7 mouse cellular contexts compared by ENCODE assay signal in genomic region chr4:133519369-133519665, GRCm38 (mm10). TPM values are rescaled to one million over a fixed set of nuclear protein-coding genes. Genes with fewer than 3 reads are reported as not detected.
A peak's percentile ranks its signal among the peaks of the same experiment; 100 is the strongest.
DNase-seq lines count a peak whose midpoint lies in the region; ATAC-seq and TF ChIP-seq lines count a peak whose summit lies in the region.

No protein-coding gene starts in this region.

- no peak for ATAC-seq in megakaryocyte, adult 5-6 weeks (ENCODE audit: poor library complexity, severe bottlenecking)
- ATAC-seq in forebrain, embryonic 13.5 days = no peak

- 7% methylated on average over 25 of the region's 25 CpGs for WGBS in forebrain, embryonic 13.5 days
- WGBS in small intestine, adult 2 months = 4% methylated on average over 25 of the region's 25 CpGs

- no peaks in the 10 kb centered on the region for H3K9me3 ChIP-seq in megakaryocyte, embryonic 14.5 days
- H3K9me3 ChIP-seq in forebrain, embryonic 13.5 days (replicated peaks) = no peaks in the 10 kb centered on the region

- peak; percentile 33 to 66 for DNase-seq in kidney, postnatal 25 days
- no peak for DNase-seq in c-Kit-positive CD71-positive TER-119-positive erythroid progenitor cells, embryonic 14.5 days (ENCODE audit: low spot score)
- DNase-seq in gastrocnemius, adult 8-10 months (ENCODE audit: low spot score in 2 of 2) = no peak

- H3K9ac ChIP-seq in forebrain, embryonic 13.5 days = no peak overlapping the region

- peaks cover 79% of the 10 kb centered on the region for H3K27me3 ChIP-seq in megakaryocyte, embryonic 14.5 days (replicated peaks)
- peaks cover 64% of the 10 kb centered on the region for H3K27me3 ChIP-seq in forebrain, embryonic 13.5 days
- H3K27me3 ChIP-seq in small intestine, adult 2 months (ENCODE audit: control insufficient read depth, insufficient read depth, low read length) = no peaks in the 10 kb centered on the region

- TF ChIP-seq CTCF in small intestine, adult 2 months (IDR thresholded peaks at IDR 0.05; ENCODE audit: extremely low read depth, insufficient read length, insufficient replicate concordance, low read depth, low read length) = no peak

- no peak for TF ChIP-seq POLR2A in small intestine, adult 2 months (IDR thresholded peaks at IDR 0.05; ENCODE audit: low read depth, low read length)

- no peaks in the 10 kb centered on the region for H3K36me3 ChIP-seq in megakaryocyte, embryonic 14.5 days (replicated peaks; ENCODE audit: low read length)
- no peaks in the 10 kb centered on the region for H3K36me3 ChIP-seq in forebrain, embryonic 13.5 days (ENCODE audit: poor library complexity, severe bottlenecking)
- no peaks in the 10 kb centered on the region for H3K36me3 ChIP-seq in small intestine, adult 2 months (ENCODE audit: control insufficient read depth, insufficient read depth, low read length)

- H3K4me3 ChIP-seq in megakaryocyte, embryonic 14.5 days (replicated peaks) = peak overlapping the region; percentile 88
- peak overlapping the region; percentile 31 for H3K4me3 ChIP-seq in forebrain, embryonic 13.5 days
- H3K4me3 ChIP-seq in small intestine, adult 2 months (ENCODE audit: low read depth, low read length) = peak overlapping the region; percentile 87

- H3K4me1 ChIP-seq in megakaryocyte, embryonic 14.5 days = peaks cover 12% of the 10 kb centered on the region
- H3K4me1 ChIP-seq in forebrain, embryonic 13.5 days = peaks cover 7% of the 10 kb centered on the region; the same call in 1 of the 2 replicates
- H3K4me1 ChIP-seq in small intestine, adult 2 months (ENCODE audit: control insufficient read depth, insufficient read depth, insufficient read length, low read length) = no peaks in the 10 kb centered on the region; the same call in 1 of the 2 replicates

- peak overlapping the region; percentile 52 for H3K4me2 ChIP-seq in forebrain, embryonic 13.5 days

- H3K27ac ChIP-seq in forebrain, embryonic 13.5 days = no peak overlapping the region
- H3K27ac ChIP-seq in small intestine, adult 2 months (ENCODE audit: insufficient read depth, low read depth, low read length) = no peak overlapping the region

RNA-seq across cellular contexts. Expression of gene Kdf1, which starts 0.6 kb away (rescaled TPM):
- 0.83 and 4.7 TPM in 2 replicates for polyA plus RNA-seq in megakaryocyte, embryonic 14.5 days (2012; ENCODE audit: insufficient read depth, low replicate concordance)
- total RNA-seq in megakaryocyte, adult 5-6 weeks (2015) = not detected in 2 replicates
- total RNA-seq in megakaryocyte, adult 5-6 weeks (2017) = not detected in 2 replicates
- 0.26 and 0.39 TPM in 2 replicates for polyA plus RNA-seq in forebrain, embryonic 13.5 days (2015; fragmentation: Nextera tagmentation; extraction: Ambion mirVana)
- polyA plus RNA-seq in small intestine, adult 2 months (2012; rRNA removed) = 44.4 and 71.0 TPM in 2 replicates
- total RNA-seq in gastrocnemius, adult 8-10 months (2022) = not detected

RNA-seq across cellular contexts. Expression of gene Trnp1, which starts 21.0 kb away (rescaled TPM):
- 0.22 and 2.8 TPM in 2 replicates for polyA plus RNA-seq in megakaryocyte, embryonic 14.5 days (2012; ENCODE audit: insufficient read depth, low replicate concordance)
- not detected in 2 replicates for total RNA-seq in megakaryocyte, adult 5-6 weeks (2015)
- not detected in 2 replicates for total RNA-seq in megakaryocyte, adult 5-6 weeks (2017)
- polyA plus RNA-seq in forebrain, embryonic 13.5 days (2015; fragmentation: Nextera tagmentation; extraction: Ambion mirVana) = 1.5 and 2.9 TPM in 2 replicates
- 6.1 and 6.2 TPM in 2 replicates for polyA plus RNA-seq in small intestine, adult 2 months (2012; rRNA removed)
- total RNA-seq in gastrocnemius, adult 8-10 months (2022) = 1 to 10 TPM in 1 of 4 experiments, under 1 TPM in 3; 0.41 to 1.4 (median 0.81) TPM

RNA-seq across cellular contexts. Expression of gene Nudc, which starts 26.5 kb away (rescaled TPM):
- 27.7 and 283 TPM in 2 replicates for polyA plus RNA-seq in megakaryocyte, embryonic 14.5 days (2012; ENCODE audit: insufficient read depth, low replicate concordance)
- total RNA-seq in megakaryocyte, adult 5-6 weeks (2015) = 76.9 and 82.3 TPM in 2 replicates
- total RNA-seq in megakaryocyte, adult 5-6 weeks (2017) = 114 and 120 TPM in 2 replicates
- polyA plus RNA-seq in forebrain, embryonic 13.5 days (2015; fragmentation: Nextera tagmentation; extraction: Ambion mirVana) = 311 and 312 TPM in 2 replicates
- polyA plus RNA-seq in small intestine, adult 2 months (2012; rRNA removed) = 9.3 and 16.1 TPM in 2 replicates
- 10 to 100 TPM; 43.8 to 51.1 (median 47.0) TPM for total RNA-seq in gastrocnemius, adult 8-10 months (2022)

RNA-seq across cellular contexts. Expression of gene Nr0b2, which starts 33.9 kb away (rescaled TPM):
- polyA plus RNA-seq in megakaryocyte, embryonic 14.5 days (2012; ENCODE audit: insufficient read depth, low replicate concordance) = not detected in 2 replicates
- 0.23 and 1.5 TPM in 2 replicates for total RNA-seq in megakaryocyte, adult 5-6 weeks (2015)
- 0.20 TPM in 1 of 2 replicates, not detected in the other for total RNA-seq in megakaryocyte, adult 5-6 weeks (2017)
- polyA plus RNA-seq in forebrain, embryonic 13.5 days (2015; fragmentation: Nextera tagmentation; extraction: Ambion mirVana) = not detected in 2 replicates
- polyA plus RNA-seq in small intestine, adult 2 months (2012; rRNA removed) = 1.8 and 23.0 TPM in 2 replicates
- total RNA-seq in gastrocnemius, adult 8-10 months (2022) = under 1 TPM in 1 of 4 experiments, not detected in 3; 0.34 TPM

RNA-seq across cellular contexts. Expression of gene Tent5b, which starts 39.4 kb away (rescaled TPM):
- polyA plus RNA-seq in megakaryocyte, embryonic 14.5 days (2012; ENCODE audit: insufficient read depth, low replicate concordance) = 0.97 TPM in 1 of 2 replicates, not detected in the other
- total RNA-seq in megakaryocyte, adult 5-6 weeks (2015) = not detected in 2 replicates
- not detected in 2 replicates for total RNA-seq in megakaryocyte, adult 5-6 weeks (2017)
- 0.27 TPM in 1 of 2 replicates, not detected in the other for polyA plus RNA-seq in forebrain, embryonic 13.5 days (2015; fragmentation: Nextera tagmentation; extraction: Ambion mirVana)
- 1.8 and 2.1 TPM in 2 replicates for polyA plus RNA-seq in small intestine, adult 2 months (2012; rRNA removed)
- under 1 TPM; 0.41 to 0.87 (median 0.69) TPM for total RNA-seq in gastrocnemius, adult 8-10 months (2022)

Comparison
In these comparisons a context has a peak if more than half of its experiments do, and no peak if none do; other contexts are left out.
1. H3K4me3 ChIP-seq: peak in every context shown above with its lines; median percentile 88 in megakaryocyte, embryonic 14.5 days; 87 in small intestine, adult 2 months; 31 in forebrain, embryonic 13.5 days.
2. DNase-seq: peak in kidney, postnatal 25 days (2 of 2); none in c-Kit-positive CD71-positive TER-119-positive erythroid progenitor cells, embryonic 14.5 days (single experiment) and gastrocnemius, adult 8-10 months (0 of 2).